Mouse (Mus musculus) small intestine, adult 2 months (tissue): ENCODE data around the gene Hist1h2bb. TPM values are rescaled to one million over a fixed set of nuclear protein-coding genes. Genes with fewer than 3 reads are reported as not detected.

Source experiments
- H3K27ac ChIP-seq: fragments of 200-500 bp; 2 replicates; pipeline ENCODE4 v1.5.1; 2012; ENCODE audit warnings: low read depth, low read length, control low read depth, inconsistent platforms; ENCODE audit not compliant: insufficient read depth
- H3K27me3 ChIP-seq: fragments of 200-500 bp; 2 replicates; pipeline ENCODE4 v1.6.1; 2012; ENCODE audit warnings: mild to moderate bottlenecking, moderate library complexity, low read length, inconsistent platforms; ENCODE audit not compliant: control insufficient read depth, insufficient read depth
- H3K36me3 ChIP-seq: fragments of 200-500 bp; 2 replicates; pipeline ENCODE4 v1.6.1; 2012; ENCODE audit warnings: mild to moderate bottlenecking, low read length, control low read depth, inconsistent platforms; ENCODE audit not compliant: control insufficient read depth, insufficient read depth
- H3K4me1 ChIP-seq: fragments of 200-500 bp; 2 replicates; pipeline ENCODE4 v1.6.1; 2012; ENCODE audit warnings: low read length, inconsistent platforms, mixed read lengths; ENCODE audit not compliant: control insufficient read depth, insufficient read depth, insufficient read length
- H3K4me3 ChIP-seq: fragments of 200-500 bp; 2 replicates; pipeline ENCODE4 v1.5.1; 2012; ENCODE audit warnings: low read depth, mild to moderate bottlenecking, control low read depth, inconsistent platforms, low read length, moderate library complexity
- CTCF ChIP-seq: fragments of 200-500 bp; IDR thresholded peaks from 2 replicates; pipeline ENCODE4 v1.5.1; 2012; ENCODE audit warnings: low read depth, mild to moderate bottlenecking, control low read depth, inconsistent platforms, low read length, moderate library complexity, mixed read lengths; ENCODE audit not compliant: insufficient replicate concordance, insufficient read length; ENCODE audit errors: extremely low read depth
- POLR2A ChIP-seq: fragments of 200-500 bp; IDR thresholded peaks from 2 replicates; pipeline ENCODE4 v1.6.1; 2012; ENCODE audit warnings: low read depth, mild to moderate bottlenecking, control low read depth, inconsistent platforms, low read length, moderate library complexity
- WGBS: fragments of 180-500 bp; shearing (Covaris S2); methylation state at CpG from one replicate; pipeline ENCODE4 v1.1.7; 2018; 5-methylcytosine and 5-hydroxymethylcytosine counted together
- polyA plus RNA-seq: library from polyadenylated mRNA; depleted of rRNA; stranded (reverse); fragments of >200 nt; gene quantifications from 2 replicates; pipeline ENCODE4 v1.2.3, GENCODE M21; 2012; rRNA removed

Hist1h2bb gene
- polyA plus RNA-seq, 1 experiment, result 17.8 TPM

GRCm38 (mm10) chr13:23779025-23779424 lies 32.5 kb downstream of the Hist1h2bb start:
- TF ChIP-seq POLR2A, result peak; percentile 28; the same call in 1 of the 2 replicates
- TF ChIP-seq CTCF, result no peak
- 38% methylated on average over 4 of the region's 4 CpGs for WGBS
- Histone ChIP-seq H3K4me3 (peak overlapping the region; percentile 50), H3K27me3 (no peaks in the 10 kb centered on the region), H3K36me3 (0 out of 2 replicates have a peak, but pooled peaks cover 3% of the 10 kb centered on the region), H3K4me1 (peaks cover 19% of the 10 kb centered on the region), H3K27ac (peak overlapping the region; percentile 92)

GRCm38 (mm10) chr13:23792520-23792919 lies 46.0 kb downstream of the Hist1h2bb start:
- WGBS, result 38% methylated on average over 2 of the region's 2 CpGs
- no peaks in the 10 kb centered on the region for H3K4me1 ChIP-seq
- no peak for TF ChIP-seq CTCF
- TF ChIP-seq POLR2A, result no peak
- no peak overlapping the region for H3K4me3 ChIP-seq
- no peaks in the 10 kb centered on the region for H3K27me3 ChIP-seq
- H3K27ac ChIP-seq, result no peak overlapping the region
- peaks cover 3% of the 10 kb centered on the region for H3K36me3 ChIP-seq

Other genes starting within 250 kb of the Hist1h2bb start
- gene Hist1h4h, start 215.7 kb upstream of the Hist1h2bb start, polyA plus RNA-seq, result 39.6 and 71.6 TPM in 2 replicates
- gene Hist1h2af, start 212.8 kb upstream of the Hist1h2bb start, polyA plus RNA-seq, result 631 and 1,420 TPM in 2 replicates
- 43.4 and 65.8 TPM in 2 replicates for gene Hist1h3g, start 211.3 kb upstream of the Hist1h2bb start, polyA plus RNA-seq
- 2.4 and 5.1 TPM in 2 replicates for gene Hist1h2bh, start 203.3 kb upstream of the Hist1h2bb start, polyA plus RNA-seq
- gene Hist1h3f, start 202.7 kb upstream of the Hist1h2bb start, polyA plus RNA-seq, result 9.6 and 13.1 TPM in 2 replicates
- 13.6 and 21.3 TPM in 2 replicates for gene Hist1h4f, start 195.1 kb upstream of the Hist1h2bb start, polyA plus RNA-seq
- gene Hist1h1d, start 193.5 kb upstream of the Hist1h2bb start, polyA plus RNA-seq, result 0.27 and 0.29 TPM in 2 replicates
- 27.6 and 43.3 TPM in 2 replicates for gene Hist1h3e, start 184.4 kb upstream of the Hist1h2bb start, polyA plus RNA-seq
- gene Hist1h2ae, start 175.5 kb upstream of the Hist1h2bb start, polyA plus RNA-seq, result 27.3 and 38.0 TPM in 2 replicates
- gene Hist1h2bg, start 175.3 kb upstream of the Hist1h2bb start, polyA plus RNA-seq, result 32.8 and 51.3 TPM in 2 replicates
- gene Hist1h2bf, start 172.5 kb upstream of the Hist1h2bb start, polyA plus RNA-seq, result 9.0 and 24.6 TPM in 2 replicates
- gene Hist1h2ad, start 172.4 kb upstream of the Hist1h2bb start, polyA plus RNA-seq, result 21.3 and 30.3 TPM in 2 replicates
- gene Hist1h3d, start 171.0 kb upstream of the Hist1h2bb start, polyA plus RNA-seq, result 11.5 and 24.2 TPM in 2 replicates
- 10.1 and 13.8 TPM in 2 replicates for gene Hist1h4d, start 165.1 kb upstream of the Hist1h2bb start, polyA plus RNA-seq
- 1.5 and 1.8 TPM in 2 replicates for gene Hist1h2be, start 125.6 kb upstream of the Hist1h2bb start, polyA plus RNA-seq
- gene Hist1h1e, start 124.2 kb upstream of the Hist1h2bb start, polyA plus RNA-seq, result 2.2 and 2.4 TPM in 2 replicates
- 3.1 and 4.0 TPM in 2 replicates for gene Hist1h2ac, start 62.8 kb upstream of the Hist1h2bb start, polyA plus RNA-seq
- gene Hist1h2bc, start 62.5 kb upstream of the Hist1h2bb start, polyA plus RNA-seq, result 210 and 772 TPM in 2 replicates
- gene Hist1h1t, start 50.9 kb upstream of the Hist1h2bb start, polyA plus RNA-seq, result not detected in 2 replicates
- 13.7 and 17.8 TPM in 2 replicates for gene Hist1h4c, start 48.3 kb upstream of the Hist1h2bb start, polyA plus RNA-seq
- 3.5 and 7.7 TPM in 2 replicates for gene Hfe, start 35.9 kb upstream of the Hist1h2bb start, polyA plus RNA-seq
- 25.6 and 68.0 TPM in 2 replicates for gene Hist1h1c, start 7.9 kb upstream of the Hist1h2bb start, polyA plus RNA-seq
- gene Hist1h3c, start 1.1 kb upstream of the Hist1h2bb start, polyA plus RNA-seq, result 39.3 and 49.1 TPM in 2 replicates
- 32.5 and 55.3 TPM in 2 replicates for gene Hist1h2ab, start 4.4 kb downstream of the Hist1h2bb start, polyA plus RNA-seq
- 39.8 and 49.8 TPM in 2 replicates for gene Hist1h3b, start 5.5 kb downstream of the Hist1h2bb start, polyA plus RNA-seq
- 17.0 and 25.9 TPM in 2 replicates for gene Hist1h4b, start 10.3 kb downstream of the Hist1h2bb start, polyA plus RNA-seq
- gene Hist1h4a, start 14.5 kb downstream of the Hist1h2bb start, polyA plus RNA-seq, result 17.4 and 19.9 TPM in 2 replicates
- 32.6 and 42.4 TPM in 2 replicates for gene Hist1h3a, start 15.7 kb downstream of the Hist1h2bb start, polyA plus RNA-seq
- gene Hist1h1a, start 16.9 kb downstream of the Hist1h2bb start, polyA plus RNA-seq, result 0.53 and 0.95 TPM in 2 replicates
- 0.90 and 4.5 TPM in 2 replicates for gene Trim38, start 23.2 kb downstream of the Hist1h2bb start, polyA plus RNA-seq
- gene Slc17a2, start 60.3 kb downstream of the Hist1h2bb start, polyA plus RNA-seq, result not detected in 2 replicates
- not detected in 2 replicates for gene Slc17a3, start 92.7 kb downstream of the Hist1h2bb start, polyA plus RNA-seq
- not detected in 2 replicates for gene Slc17a1, start 121.0 kb downstream of the Hist1h2bb start, polyA plus RNA-seq
- gene Slc17a4, start 168.3 kb downstream of the Hist1h2bb start, polyA plus RNA-seq, result 6.5 and 39.9 TPM in 2 replicates
- gene Hist1h2ba, start 187.4 kb downstream of the Hist1h2bb start, polyA plus RNA-seq, result not detected in 2 replicates
- gene Hist1h2aa, start 187.7 kb downstream of the Hist1h2bb start, polyA plus RNA-seq, result not detected in 2 replicates
- 0.56 and 1.3 TPM in 2 replicates for gene Scgn, start 244.5 kb downstream of the Hist1h2bb start, polyA plus RNA-seq